In genomic region chr15:8761132-8761531, GRCm38 (mm10) we compare ENCODE assay signal across 17 mouse cellular contexts. TPM values are rescaled to one million over a fixed set of nuclear protein-coding genes. Genes with fewer than 3 reads are reported as not detected.
DNase-seq lines count a peak whose midpoint lies in the region; ATAC-seq and TF ChIP-seq lines count a peak whose summit lies in the region.
"Had no signal": no experiment of that assay in that cellular context is flagged by ENCODE, and none has a peak within 500 bp of the region (broad histone marks: within the 10 kb centered on the region; RNA-seq: fewer than 3 reads in every experiment).

No protein-coding gene starts in this region.

- no peaks in the 10 kb centered on the region for H3K36me3 ChIP-seq in hindbrain, embryonic 13.5 days
- H3K36me3 ChIP-seq in hindbrain, embryonic 11.5 days (ENCODE audit: control insufficient read depth, insufficient read depth, low read length): no peaks in the 10 kb centered on the region
- H3K36me3 ChIP-seq in MEL (ENCODE audit: control insufficient read depth in 1 of 2, insufficient read depth in 2 of 2, low read length in 2 of 2): peaks cover 0 to 31% of the 10 kb centered on the region in 2 experiments; a peak in 2 of 4 replicates
- no peaks in the 10 kb centered on the region for H3K36me3 ChIP-seq in liver, embryonic 14.5 days (replicated peaks; ENCODE audit: control insufficient read depth, insufficient read depth, low read depth)
- H3K36me3 ChIP-seq: embryonic facial prominence, embryonic 13.5 days; forebrain, embryonic 12.5 days; limb, embryonic 12.5 days; midbrain, embryonic 12.5 days had no signal

- 89% methylated on average over 5 of the region's 5 CpGs for WGBS in hindbrain, embryonic 13.5 days
- 83% methylated on average over 5 of the region's 5 CpGs for WGBS in hindbrain, embryonic 11.5 days
- 11% methylated on average over 5 of the region's 5 CpGs for WGBS in liver, embryonic 14.5 days (ENCODE audit: insufficient replicate concordance)

- no peak overlapping the region for H3K4me2 ChIP-seq in hindbrain, embryonic 13.5 days
- no peak overlapping the region for H3K4me2 ChIP-seq in hindbrain, embryonic 11.5 days (replicated peaks; ENCODE audit: low read depth, low read length)
- peak overlapping the region; percentile 61 for H3K4me2 ChIP-seq in liver, embryonic 14.5 days (ENCODE audit: low read depth)
- H3K4me2 ChIP-seq: embryonic facial prominence, embryonic 13.5 days; forebrain, embryonic 12.5 days; hindbrain, embryonic 14.5 days; limb, embryonic 12.5 days; midbrain, embryonic 12.5 days had no signal

- no peaks in the 10 kb centered on the region for H3K27me3 ChIP-seq in hindbrain, embryonic 13.5 days
- no peaks in the 10 kb centered on the region for H3K27me3 ChIP-seq in hindbrain, embryonic 11.5 days (ENCODE audit: control insufficient read depth, insufficient read depth, low read length)
- H3K27me3 ChIP-seq in MEL (ENCODE audit: control insufficient read depth in 1 of 2, insufficient read depth in 2 of 2, low read length in 2 of 2): no peaks in the 10 kb centered on the region
- H3K27me3 ChIP-seq in liver, embryonic 14.5 days (ENCODE audit: control insufficient read depth, insufficient read depth, low read length): no peaks in the 10 kb centered on the region
- H3K27me3 ChIP-seq: embryonic facial prominence, embryonic 13.5 days; forebrain, embryonic 12.5 days; limb, embryonic 12.5 days; midbrain, embryonic 12.5 days had no signal

- H3K9me3 ChIP-seq in hindbrain, embryonic 13.5 days: no peaks in the 10 kb centered on the region
- H3K9me3 ChIP-seq in hindbrain, embryonic 11.5 days (ENCODE audit: control insufficient read depth, low read length): no peaks in the 10 kb centered on the region
- H3K9me3 ChIP-seq in MEL (replicated peaks; ENCODE audit: insufficient read depth, low read length): no peaks in the 10 kb centered on the region
- no peaks in the 10 kb centered on the region for H3K9me3 ChIP-seq in liver, embryonic 14.5 days (ENCODE audit: control insufficient read depth, low read length)
- H3K9me3 ChIP-seq: embryonic facial prominence, embryonic 13.5 days; forebrain, embryonic 12.5 days; limb, embryonic 12.5 days; midbrain, embryonic 12.5 days had no signal

- TF ChIP-seq EP300 in MEL (IDR thresholded peaks at IDR 0.05; ENCODE audit: low read depth in 1 of 2, low read length in 2 of 2): peak; percentile 79 to 88
- TF ChIP-seq EP300 in liver, embryonic 14.5 days (IDR thresholded peaks at IDR 0.05; ENCODE audit: low read depth): peak; percentile 87

- no peak for TF ChIP-seq RAD21 in MEL (IDR thresholded peaks at IDR 0.05; ENCODE audit: low read depth, low read length)

- no peak for TF ChIP-seq CTCF in MEL (IDR thresholded peaks at IDR 0.05 in 2 of 3, conservative IDR thresholded peaks at IDR 0.05 in 1 of 3; ENCODE audit: control insufficient read depth in 1 of 3, insufficient read depth in 1 of 3, low read depth in 2 of 3, low read length in 3 of 3, poor library complexity in 1 of 3, severe bottlenecking in 1 of 3)
- no peak for TF ChIP-seq CTCF in liver, embryonic 14.5 days (IDR thresholded peaks at IDR 0.05; ENCODE audit: low read depth)

- TF ChIP-seq POLR2A in MEL (IDR thresholded peaks at IDR 0.05; ENCODE audit: control insufficient read depth in 1 of 2, insufficient read depth in 1 of 2, low read depth in 1 of 2, low read length in 2 of 2, poor library complexity in 1 of 2): no peak

- no peaks in the 10 kb centered on the region for H3K79me2 ChIP-seq in MEL (ENCODE audit: control insufficient read depth, insufficient read depth, low read length, poor library complexity)

- H3K4me1 ChIP-seq in hindbrain, embryonic 13.5 days (replicated peaks): no peaks in the 10 kb centered on the region
- H3K4me1 ChIP-seq in hindbrain, embryonic 11.5 days (replicated peaks; ENCODE audit: control insufficient read depth, insufficient read depth, low read length): no peaks in the 10 kb centered on the region
- H3K4me1 ChIP-seq in MEL (ENCODE audit: control insufficient read depth in 1 of 2, insufficient read depth in 2 of 2, low read length in 2 of 2): peaks cover 18 to 36% of the 10 kb centered on the region in 2 experiments
- H3K4me1 ChIP-seq in liver, embryonic 14.5 days (replicated peaks; ENCODE audit: control insufficient read depth in 2 of 2, insufficient read depth in 2 of 2, low read length in 1 of 2): peaks cover 38 to 42% of the 10 kb centered on the region in 2 experiments
- H3K4me1 ChIP-seq: embryonic facial prominence, embryonic 13.5 days; limb, embryonic 12.5 days had no signal

- ATAC-seq in hindbrain, embryonic 13.5 days (ENCODE audit: low FRiP score): 0 out of 2 replicates have a peak, but pooled peaks have one; percentile 24
- no peak for ATAC-seq in hindbrain, embryonic 11.5 days (ENCODE audit: low FRiP score)
- ATAC-seq in liver, embryonic 14.5 days (ENCODE audit: insufficient read depth): peak; percentile 96
- no peak for ATAC-seq in frontal cortex, adult (ENCODE audit: low TSS enrichment)

- H3K27ac ChIP-seq in hindbrain, embryonic 13.5 days: no peak overlapping the region
- H3K27ac ChIP-seq in hindbrain, embryonic 11.5 days (ENCODE audit: low read depth, low read length): no peak overlapping the region
- H3K27ac ChIP-seq in MEL (ENCODE audit: control insufficient read depth, low read depth, low read length): peak overlapping the region; percentile 99
- peak overlapping the region; percentile 90 for H3K27ac ChIP-seq in liver, embryonic 14.5 days
- H3K27ac ChIP-seq: embryonic facial prominence, embryonic 13.5 days; forebrain, embryonic 12.5 days; hindbrain, embryonic 14.5 days; left cerebral cortex, adult 2 months; limb, embryonic 12.5 days; midbrain, embryonic 12.5 days had no signal

- DNase-seq in hindbrain, embryonic 11.5 days (ENCODE audit: low spot score): no peak
- DNase-seq in MEL (ENCODE audit: low read depth, low spot score): peak; percentile 82
- peak; percentile 60 for DNase-seq in c-Kit-positive CD71-positive TER-119-positive erythroid progenitor cells, embryonic 14.5 days (ENCODE audit: low spot score)
- peak; percentile 64 to 68 (median 66) for DNase-seq in liver, embryonic 14.5 days (ENCODE audit: low read depth in 3 of 3, low spot score in 3 of 3)
- no peak for DNase-seq in yolk sac, embryonic 10.5 days (ENCODE audit: low spot score)
- DNase-seq: cerebellum, adult 18-20 months; kidney, adult 9 months; right cerebral cortex, adult 18-20 months had no signal

- H3K4me3 ChIP-seq in hindbrain, embryonic 13.5 days: no peak overlapping the region
- no peak overlapping the region for H3K4me3 ChIP-seq in hindbrain, embryonic 11.5 days (ENCODE audit: low read depth, low read length)
- H3K4me3 ChIP-seq in MEL (ENCODE audit: control insufficient read depth in 1 of 2, insufficient read depth in 1 of 2, low read depth in 2 of 2, low read length in 2 of 2): peak overlapping the region; percentile 43 to 46
- H3K4me3 ChIP-seq in liver, embryonic 14.5 days (ENCODE audit: insufficient read depth in 1 of 2, low read depth in 2 of 2, low read length in 2 of 2): no peak overlapping the region
- H3K4me3 ChIP-seq: embryonic facial prominence, embryonic 13.5 days; forebrain, embryonic 12.5 days; left cerebral cortex, adult 2 months; limb, embryonic 12.5 days; midbrain, embryonic 12.5 days; myocyte had no signal

- no peak overlapping the region for H3K9ac ChIP-seq in hindbrain, embryonic 13.5 days
- no peak overlapping the region for H3K9ac ChIP-seq in hindbrain, embryonic 11.5 days (ENCODE audit: low read depth, low read length)
- H3K9ac ChIP-seq in MEL (ENCODE audit: control insufficient read depth, low read depth, low read length, poor library complexity, severe bottlenecking): peak overlapping the region; percentile 64
- peak overlapping the region; percentile 36; the same call in 1 of the 2 replicates for H3K9ac ChIP-seq in liver, embryonic 14.5 days (replicated peaks)
- H3K9ac ChIP-seq: embryonic facial prominence, embryonic 13.5 days; forebrain, embryonic 12.5 days; hindbrain, embryonic 14.5 days; limb, embryonic 12.5 days; midbrain, embryonic 12.5 days had no signal

TF ChIP-seq in MEL, 35 proteins besides CTCF, POLR2A, EP300 and RAD21 (continues in another document):
- TF ChIP-seq SMC3 (IDR thresholded peaks at IDR 0.05; ENCODE audit: low read depth, low read length) (no peak), MYC (IDR thresholded peaks at IDR 0.05; ENCODE audit: low read depth, low read length) (0 out of 2 replicates have a peak, but pooled peaks have one; percentile 3), HCFC1 (IDR thresholded peaks at IDR 0.05; ENCODE audit: low read depth, low read length) (no peak), UBTF (IDR thresholded peaks at IDR 0.05; ENCODE audit: borderline replicate concordance, insufficient read depth, low read depth, low read length) (no peak), BHLHE40 (IDR thresholded peaks at IDR 0.05; ENCODE audit: borderline replicate concordance, low read depth, low read length) (0 out of 2 replicates have a peak, but pooled peaks have one; percentile 3), GATA1 (IDR thresholded peaks at IDR 0.05; ENCODE audit: low read depth, low read length) (peak; percentile 72), ELF1 (IDR thresholded peaks at IDR 0.05; ENCODE audit: low read depth, low read length) (no peak), USF1 (IDR thresholded peaks at IDR 0.05; ENCODE audit: low read depth, low read length) (no peak), TAL1 (IDR thresholded peaks at IDR 0.05; ENCODE audit: low read length) (peak; percentile 87), RCOR1 (IDR thresholded peaks at IDR 0.05; ENCODE audit: low read depth, low read length) (peak; percentile 58; the same call in 1 of the 2 replicates), POLR2AphosphoS5 (IDR thresholded peaks at IDR 0.05; ENCODE audit: borderline replicate concordance, low read depth, low read length) (peak; percentile 33; the same call in 1 of the 2 replicates), MEF2A (IDR thresholded peaks at IDR 0.05; ENCODE audit: extremely low read depth, insufficient replicate concordance, low read depth, low read length, poor library complexity, severe bottlenecking) (no peak), MXI1 (IDR thresholded peaks at IDR 0.05; ENCODE audit: low read depth, low read length) (0 out of 2 replicates have a peak, but pooled peaks have one; percentile 14), ZNF384 (IDR thresholded peaks at IDR 0.05; ENCODE audit: low read depth, low read length) (no peak), POLR2AphosphoS2 (IDR thresholded peaks at IDR 0.05; ENCODE audit: low read length) (no peak), GABPA (IDR thresholded peaks at IDR 0.05; ENCODE audit: low read depth, low read length) (no peak), MAX (IDR thresholded peaks at IDR 0.05; ENCODE audit: low read length) (no peak)

RNA-seq across cellular contexts. Expression of gene Slc1a3, which starts 50.6 kb away (rescaled TPM):
- polyA plus RNA-seq in hindbrain, embryonic 13.5 days (2015; fragmentation: Nextera tagmentation; extraction: Ambion mirVana): 161 and 176 TPM in 2 replicates
- 41.8 and 50.2 TPM in 2 replicates for polyA plus RNA-seq in hindbrain, embryonic 11.5 days (2014; fragmentation: Nextera tagmentation; extraction: Ambion mirVana)
- total RNA-seq in MEL (2012; rRNA removed): not detected in 2 replicates
- polyA plus RNA-seq in MEL (2012; ENCODE audit: insufficient read depth in 1 of 2, insufficient read length in 2 of 2, low read depth in 1 of 2, low replicate concordance in 2 of 2, missing spikeins in 1 of 2): not detected
- polyA plus RNA-seq in liver, embryonic 14.5 days (2012; rRNA removed): 0.27 and 0.40 TPM in 2 replicates
- 0.39 and 0.51 TPM in 2 replicates for polyA plus RNA-seq in liver, embryonic 14.5 days (2014; fragmentation: Nextera tagmentation; extraction: Ambion mirVana)

Comparison
In these comparisons a context has a peak if more than half of its experiments do, and no peak if none do; other contexts are left out.
1. ATAC-seq: peak in hindbrain, embryonic 13.5 days (single experiment) and liver, embryonic 14.5 days (single experiment); none in hindbrain, embryonic 11.5 days (single experiment) and frontal cortex, adult (single experiment).
2. H3K27ac ChIP-seq: peak in MEL (single experiment) and liver, embryonic 14.5 days (single experiment); none in hindbrain, embryonic 13.5 days (single experiment) and hindbrain, embryonic 11.5 days (single experiment).
3. H3K4me3 ChIP-seq: peak in MEL (2 of 2); none in hindbrain, embryonic 13.5 days (single experiment), hindbrain, embryonic 11.5 days (single experiment) and liver, embryonic 14.5 days (0 of 2).
4. H3K9ac ChIP-seq: peak in MEL (single experiment) and liver, embryonic 14.5 days (single experiment); none in hindbrain, embryonic 13.5 days (single experiment) and hindbrain, embryonic 11.5 days (single experiment).
5. DNase-seq: peak in MEL (single experiment), c-Kit-positive CD71-positive TER-119-positive erythroid progenitor cells, embryonic 14.5 days (single experiment) and liver, embryonic 14.5 days (3 of 3); none in hindbrain, embryonic 11.5 days (single experiment) and yolk sac, embryonic 10.5 days (single experiment).
6. RNA of gene Slc1a3, which starts 50.6 kb away (polyA plus RNA-seq): 161 to 176 TPM in hindbrain, embryonic 13.5 days and 41.8 to 50.2 TPM in hindbrain, embryonic 11.5 days; 0.27 to 0.51 TPM in liver, embryonic 14.5 days and not detected in MEL; every median in the first group is over 10 times any median in the second.